ENCODE assay signal across 7 mouse cellular contexts in the genomic region with DNA sequence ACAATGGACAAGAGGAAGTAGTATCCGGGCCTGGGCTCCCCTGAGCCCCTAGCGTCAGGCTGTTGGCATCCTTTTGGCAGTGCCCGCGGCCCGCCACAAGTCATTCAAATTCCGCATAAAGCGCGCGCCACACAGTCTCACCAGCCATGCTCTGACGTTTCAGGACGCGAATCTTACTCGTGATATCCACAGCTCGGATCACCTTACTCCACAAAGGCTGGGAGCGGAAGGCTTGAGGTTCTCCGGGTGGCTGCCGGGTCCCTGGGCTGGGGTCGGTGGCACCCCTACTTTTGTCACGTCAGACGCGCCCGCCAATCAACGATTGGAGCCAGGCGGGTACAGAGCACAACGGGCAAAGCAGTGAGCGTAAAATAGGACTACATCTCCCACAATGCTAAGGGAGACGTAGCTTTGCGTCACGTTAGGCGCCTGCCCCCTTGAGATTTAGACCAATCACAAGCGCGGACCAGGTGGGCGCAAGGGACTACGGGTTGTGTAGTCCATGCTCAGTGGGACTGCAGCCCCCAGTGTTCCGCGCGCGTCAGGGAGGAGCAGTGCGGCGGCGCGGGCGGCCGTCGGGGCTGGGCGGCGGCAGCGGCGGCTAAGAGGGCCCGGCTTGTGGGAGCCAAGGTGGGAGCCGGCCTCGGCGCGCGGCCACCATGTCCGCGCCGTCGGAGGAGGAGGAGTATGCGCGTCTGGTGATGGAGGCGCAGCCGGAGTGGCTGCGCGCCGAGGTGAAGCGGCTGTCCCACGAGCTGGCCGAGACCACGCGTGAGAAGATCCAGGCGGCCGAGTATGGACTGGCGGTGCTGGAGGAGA. TPM values are rescaled to one million over a fixed set of nuclear protein-coding genes. Genes with fewer than 3 reads are reported as not detected.
DNase-seq lines count a peak whose midpoint lies in the region; ATAC-seq lines count a peak whose summit lies in the region.

A gene (plus strand): TSS at position 574 of the 819 bp plus-strand sequence.

- no peaks in the 10 kb centered on the region for H3K9me3 ChIP-seq in intestine, embryonic 15.5 days
- no peaks in the 10 kb centered on the region for H3K9me3 ChIP-seq in midbrain, embryonic 10.5 days (replicated peaks)

- H3K27me3 ChIP-seq in intestine, embryonic 15.5 days (replicated peaks): no peaks in the 10 kb centered on the region
- no peaks in the 10 kb centered on the region for H3K27me3 ChIP-seq in midbrain, embryonic 10.5 days (ENCODE audit: low read depth, poor library complexity, severe bottlenecking)

- DNase-seq in adrenal gland, adult 2 months: peak; percentile 97
- peak; percentile 95 for DNase-seq in embryo, embryonic 11.5 days (ENCODE audit: low read depth, low spot score)
- DNase-seq in gastrocnemius, postnatal 36 days: peak; percentile 89 to 94
- peak; percentile 96 to 99 for DNase-seq in left cerebral cortex, postnatal 25 days (ENCODE audit: low spot score in 2 of 2)
- DNase-seq in midbrain, embryonic 10.5 days (ENCODE audit: low spot score): peak; percentile 96
- DNase-seq in right cerebral cortex, postnatal 4 days: peak; percentile 90

- intact Hi-C loops in gastrocnemius, postnatal 36 days (cut with DNase I): loop anchor here (5.0 kb wide), 1 partner anchor 311 kb away; a partner anchor contains a TSS
- intact Hi-C loops in left cerebral cortex, postnatal 25 days (cut with DNase I): loop anchor here (2.0 kb wide), 1 partner anchor 312 kb away; a partner anchor contains a TSS

- H3K4me2 ChIP-seq in intestine, embryonic 15.5 days (replicated peaks): peak within 1 kb of the TSS; percentile 81

- H3K27ac ChIP-seq in intestine, embryonic 15.5 days: peak within 1 kb of the TSS; percentile 56
- peak within 1 kb of the TSS; percentile 92 for H3K27ac ChIP-seq in midbrain, embryonic 10.5 days (replicated peaks)

- peak within 1 kb of the TSS; percentile 63 for H3K4me3 ChIP-seq in intestine, embryonic 15.5 days (replicated peaks)
- peak within 1 kb of the TSS; percentile 94 for H3K4me3 ChIP-seq in midbrain, embryonic 10.5 days

- WGBS in intestine, embryonic 15.5 days: under 1% methylated on average over 74 of the region's 74 CpGs
- under 1% methylated on average over 74 of the region's 74 CpGs for WGBS in midbrain, embryonic 10.5 days

- no peaks in the 10 kb centered on the region for H3K36me3 ChIP-seq in intestine, embryonic 15.5 days
- H3K36me3 ChIP-seq in midbrain, embryonic 10.5 days: no peaks in the 10 kb centered on the region

- H3K9ac ChIP-seq in intestine, embryonic 15.5 days: peak within 1 kb of the TSS; percentile 72

- H3K4me1 ChIP-seq in intestine, embryonic 15.5 days (replicated peaks): peaks cover 37% of the 10 kb centered on the region
- peaks cover 52% of the 10 kb centered on the region for H3K4me1 ChIP-seq in midbrain, embryonic 10.5 days

- peak; percentile 99 for ATAC-seq in intestine, embryonic 15.5 days

RNA-seq across cellular contexts. Expression of the gene that starts here (rescaled TPM):
- 10 to 100 TPM; 34.7 to 43.2 TPM for total RNA-seq in adrenal gland, adult 2 months (2021)
- polyA plus RNA-seq in adrenal gland, adult 2 months (2012; rRNA removed): 25.1 and 25.2 TPM in 2 replicates
- total RNA-seq in gastrocnemius, postnatal 36 days (2021): 10 to 100 TPM; 23.3 to 24.5 TPM
- polyA plus RNA-seq in intestine, embryonic 15.5 days (2015; fragmentation: Nextera tagmentation; extraction: Ambion mirVana): 19.1 and 19.5 TPM in 2 replicates
- 10 to 100 TPM; 48.5 to 51.0 TPM for total RNA-seq in left cerebral cortex, postnatal 25 days (2021)
- polyA plus RNA-seq in midbrain, embryonic 10.5 days (2016; fragmentation: Nextera tagmentation; extraction: Ambion mirVana): 29.7 and 33.9 TPM in 2 replicates

Comparison
In these comparisons a context has a peak if more than half of its experiments do, and no peak if none do; other contexts are left out.
1. Peak in every context shown above with its lines: DNase-seq, ATAC-seq, H3K4me3 ChIP-seq and H3K27ac ChIP-seq.